Mouse (Mus musculus) testis, adult 10 weeks (tissue): Measurements from ENCODE around the gene Plekha3. TPM values are rescaled to one million over a fixed set of nuclear protein-coding genes. Genes with fewer than 3 reads are reported as not detected.

Experiments
- polyA plus RNA-seq: library from polyadenylated mRNA; stranded (reverse); fragments of 350-450 nt; fragmentation: Illumina TruSeq; extraction: RNeasy Lipid Tissue Mini Kit (QIAGEN cat#74804); gene quantifications from one replicate; pipeline ENCODE4 v1.2.3, GENCODE M21; 2014; ENCODE audit warnings: low read depth, low replicate concordance

Plekha3 gene
- polyA plus RNA-seq = 34.5 TPM

DNA sequence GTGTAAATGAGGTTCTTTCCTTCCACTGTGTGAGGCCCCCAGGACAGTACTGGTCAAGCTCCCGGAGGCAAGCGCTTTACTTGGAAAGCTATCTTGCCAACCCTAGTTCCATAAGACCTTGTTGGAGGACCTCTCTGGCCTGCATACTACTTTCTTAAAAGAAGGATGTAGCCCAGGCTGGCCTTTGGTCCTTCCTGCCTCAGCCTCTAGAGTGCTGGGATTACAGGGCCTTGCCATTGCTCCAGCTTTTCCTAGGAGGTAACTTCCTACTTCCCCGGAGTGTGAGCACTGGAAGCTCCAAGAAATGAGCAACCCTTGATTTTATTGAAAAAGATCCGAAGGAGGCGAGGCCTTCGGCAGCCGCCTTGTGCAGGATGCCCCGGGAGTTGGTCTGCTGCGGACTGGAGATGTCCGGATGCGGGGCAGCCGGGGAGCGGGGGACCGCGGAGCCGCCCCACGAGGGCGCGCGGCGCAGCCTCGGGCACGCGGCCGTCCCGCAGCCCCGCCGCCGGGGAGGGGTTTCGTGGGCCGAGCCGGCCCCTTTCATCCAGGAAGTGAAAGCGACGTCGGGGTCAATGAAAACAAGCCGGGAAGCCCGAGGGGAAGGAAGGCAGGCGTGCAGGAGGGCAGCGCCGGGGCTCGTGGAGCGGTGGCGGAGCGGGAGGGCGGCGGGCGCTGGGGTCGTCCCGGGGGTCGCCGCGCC, at the start of gene Plekha3:
Gene Plekha3 (plus strand): TSS at position 557 of the 703 bp plus-strand sequence.

GRCm38 (mm10) chr2:76647883-76648570, 27.1 kb upstream of the Plekha3 start, which contains the start of the genes Prkra and Pjvk:
TSS of gene Prkra (minus strand) at chr2:76648015.
TSS of gene Pjvk (plus strand) at chr2:76648476.

GRCm38 (mm10) chr2:76672966-76673392, 2.1 kb upstream of the Plekha3 start, which contains the start of gene Fkbp7:
TSS of gene Fkbp7 (minus strand) at chr2:76673116.

Other genes with a start within 250 kb of the Plekha3 start
- gene Prkra, start 27.3 kb upstream of the Plekha3 start, polyA plus RNA-seq = 46.6 TPM
- 1.2 TPM for gene Pjvk, start 26.8 kb upstream of the Plekha3 start, polyA plus RNA-seq
- gene Fkbp7, start 2.2 kb upstream of the Plekha3 start, polyA plus RNA-seq = 143 TPM